Mouse (Mus musculus) adrenal gland, postnatal 25 days (tissue): ENCODE measurements around the gene Setd6. TPM values are rescaled to one million over a fixed set of nuclear protein-coding genes. Genes with fewer than 3 reads are reported as not detected.
A peak's percentile ranks its signal among the peaks of the same experiment; 100 is the strongest.

Experiments
- DNase-seq: peaks from one replicate; pipeline ENCODE4 v3.0.0; 2021; ENCODE audit warnings: mixed read lengths
- long read RNA-seq: library from polyadenylated mRNA; stranded (forward); transcript quantifications from one replicate; pipeline ENCODE4 v2.0.0, GENCODE M21; 2021
- total RNA-seq: library from RNA; stranded (reverse); gene quantifications from 2 replicates; pipeline ENCODE4 v1.2.3, GENCODE M21; 2021

Gene Setd6
- total RNA-seq, result 30.1 and 43.2 TPM in 2 replicates
- long read RNA-seq, transcript Setd6-201 (7 exons, 1,707 nt), result major isoform, 22 of 53 reads
- long read RNA-seq, partial matches to known transcripts, result 12 of 53 reads
- long read RNA-seq, other reads (novel, unspliced or antisense), result 19 of 53 reads

- DNase-seq, result peak; percentile 90
These were observed at the start of gene Setd6 for GRCm38 (mm10) chr8:95715676-95716531. Setd6 (plus strand) TSS chr8:95715881.

GRCm38 (mm10) chr8:95668163-95668958 lies 47.3 kb upstream of the Setd6 start:
- no peak for DNase-seq

- DNase-seq, result no peak
These were observed 45.7 kb upstream of the Setd6 start for GRCm38 (mm10) chr8:95669967-95670366.

GRCm38 (mm10) chr8:95671861-95672260 lies 43.8 kb upstream of the Setd6 start:
- no peak for DNase-seq

- peak; percentile 64 for DNase-seq
These were observed 42.9 kb upstream of the Setd6 start for GRCm38 (mm10) chr8:95672811-95673210.

- no peak for DNase-seq
These were observed 39.0 kb upstream of the Setd6 start, which contains the start of gene Ndrg4 for GRCm38 (mm10) chr8:95676631-95677030. Ndrg4 (plus strand) TSS chr8:95676980.

- DNase-seq, result peak; percentile 24
These were observed 38.1 kb upstream of the Setd6 start for GRCm38 (mm10) chr8:95677591-95678023.

- DNase-seq, result peak; percentile 21
These were observed 37.6 kb upstream of the Setd6 start for GRCm38 (mm10) chr8:95678024-95678611.

GRCm38 (mm10) chr8:95688073-95688672 lies 27.5 kb upstream of the Setd6 start:
- peak; percentile 48 for DNase-seq

GRCm38 (mm10) chr8:95690929-95691541 lies 24.6 kb upstream of the Setd6 start:
- no peak for DNase-seq

GRCm38 (mm10) chr8:95694631-95695030 lies 21.1 kb upstream of the Setd6 start:
- DNase-seq, result no peak

- DNase-seq, result no peak
These were observed 19.0 kb upstream of the Setd6 start for GRCm38 (mm10) chr8:95696661-95697060.

GRCm38 (mm10) chr8:95697128-95697527 lies 18.6 kb upstream of the Setd6 start:
- DNase-seq, result peak; percentile 79

GRCm38 (mm10) chr8:95698179-95698578 lies 17.5 kb upstream of the Setd6 start:
- no peak for DNase-seq

- no peak for DNase-seq
These were observed 15.4 kb upstream of the Setd6 start for GRCm38 (mm10) chr8:95700282-95700681.

GRCm38 (mm10) chr8:95701809-95702208 lies 13.9 kb upstream of the Setd6 start:
- DNase-seq, result no peak

GRCm38 (mm10) chr8:95702480-95703446 lies 12.9 kb upstream of the Setd6 start:
- DNase-seq, result peak; percentile 79

- no peak for DNase-seq
These were observed 12.0 kb upstream of the Setd6 start for GRCm38 (mm10) chr8:95703461-95704260.

- DNase-seq, result no peak
These were observed 11.1 kb upstream of the Setd6 start for GRCm38 (mm10) chr8:95704538-95704937.
